Mouse (Mus musculus) megakaryocyte, embryonic 14.5 days (primary cell): Measurements from ENCODE around the gene Slc6a6. TPM values are rescaled to one million over a fixed set of nuclear protein-coding genes. Genes with fewer than 3 reads are reported as not detected.

Experiments
- H3K27me3 ChIP-seq: replicated peaks from 2 replicates; pipeline ENCODE3; 2012; ENCODE audit warnings: inconsistent platforms
- H3K36me3 ChIP-seq: replicated peaks from 2 replicates; pipeline ENCODE3; 2012; ENCODE audit warnings: low read length, inconsistent platforms, mixed read lengths
- H3K4me1 ChIP-seq: 2 replicates; pipeline ENCODE4 v1.6.1; 2012; ENCODE audit warnings: inconsistent platforms
- H3K4me3 ChIP-seq: replicated peaks from 2 replicates; pipeline ENCODE3; 2012; ENCODE audit warnings: moderate library complexity, mild to moderate bottlenecking, inconsistent platforms
- H3K9me3 ChIP-seq: 2 replicates; pipeline ENCODE4 v1.6.1; 2012; ENCODE audit warnings: inconsistent platforms
- FLI1 ChIP-seq: IDR thresholded peaks from 2 replicates; pipeline ENCODE4 v1.6.1; 2012; ENCODE audit warnings: low read length, inconsistent platforms, mixed read lengths
- GATA1 ChIP-seq: IDR thresholded peaks from 3 replicates; pipeline ENCODE4 v1.6.1; 2012; ENCODE audit warnings: mixed read lengths, low read length, inconsistent platforms, borderline replicate concordance
- polyA plus RNA-seq: library from polyadenylated mRNA; stranded (reverse); fragments of >175 nt; gene quantifications from 2 replicates; pipeline ENCODE4 v1.2.3, GENCODE M21; 2012; ENCODE audit warnings: low replicate concordance; ENCODE audit not compliant: insufficient read depth

The Slc6a6 gene
- polyA plus RNA-seq, 1 experiment = 27.7 TPM

GRCm38 (mm10) chr6:91788311-91788798, 104.5 kb downstream of the Slc6a6 start:
- TF ChIP-seq GATA1 = no peak
- TF ChIP-seq FLI1 = no peak
- Histone ChIP-seq H3K4me3 (no peak overlapping the region), H3K4me1 (peaks cover 10% of the 10 kb centered on the region), H3K27me3 (peaks cover 80% of the 10 kb centered on the region), H3K36me3 (no peaks in the 10 kb centered on the region), H3K9me3 (no peaks in the 10 kb centered on the region)

GRCm38 (mm10) chr6:91795640-91796039, 111.8 kb downstream of the Slc6a6 start:
- peaks cover 29% of the 10 kb centered on the region for H3K4me1 ChIP-seq
- no peak for TF ChIP-seq GATA1
- TF ChIP-seq FLI1 = no peak
- H3K4me3 ChIP-seq = no peak overlapping the region
- peaks cover 93% of the 10 kb centered on the region for H3K27me3 ChIP-seq
- no peaks in the 10 kb centered on the region for H3K36me3 ChIP-seq
- no peaks in the 10 kb centered on the region for H3K9me3 ChIP-seq

DNA sequence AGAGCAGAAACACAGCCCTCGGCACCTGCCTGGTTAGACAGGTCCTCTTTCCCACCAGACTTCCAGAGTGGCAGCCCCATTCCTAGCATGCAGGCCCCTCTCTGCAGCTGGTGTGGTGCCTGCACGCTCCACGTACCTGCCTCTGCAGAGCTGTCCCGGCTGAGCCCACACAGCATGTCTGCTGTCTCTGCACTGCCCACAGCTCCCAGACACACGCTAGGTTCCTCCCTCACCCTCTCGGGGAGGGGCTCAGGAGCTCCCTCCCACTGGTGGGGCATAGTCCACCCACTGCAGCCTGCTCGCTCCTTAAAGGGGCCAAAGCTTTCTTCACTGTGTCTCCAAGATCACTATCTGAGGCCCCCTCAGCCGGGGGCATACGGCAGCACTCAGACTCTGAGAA, 112.2 kb downstream of the Slc6a6 start:
- no peak overlapping the region for H3K4me3 ChIP-seq
- peaks cover 93% of the 10 kb centered on the region for H3K27me3 ChIP-seq
- no peaks in the 10 kb centered on the region for H3K36me3 ChIP-seq
- H3K9me3 ChIP-seq = no peaks in the 10 kb centered on the region
- TF ChIP-seq FLI1 = no peak
- TF ChIP-seq GATA1 = no peak
- H3K4me1 ChIP-seq = peaks cover 29% of the 10 kb centered on the region

- H3K36me3 ChIP-seq = no peaks in the 10 kb centered on the region
- H3K4me1 ChIP-seq = peaks cover 29% of the 10 kb centered on the region
- no peak overlapping the region for H3K4me3 ChIP-seq
- peaks cover 93% of the 10 kb centered on the region for H3K27me3 ChIP-seq
- H3K9me3 ChIP-seq = no peaks in the 10 kb centered on the region
- TF ChIP-seq FLI1 (no peak), GATA1 (no peak)
These were observed 112.9 kb downstream of the Slc6a6 start for GRCm38 (mm10) chr6:91796736-91797135.

GRCm38 (mm10) chr6:91798496-91798895, 114.6 kb downstream of the Slc6a6 start:
- H3K4me3 ChIP-seq = no peak overlapping the region
- no peaks in the 10 kb centered on the region for H3K9me3 ChIP-seq
- H3K27me3 ChIP-seq = peaks cover 97% of the 10 kb centered on the region
- TF ChIP-seq FLI1 = no peak
- no peak for TF ChIP-seq GATA1
- H3K4me1 ChIP-seq = peaks cover 18% of the 10 kb centered on the region
- no peaks in the 10 kb centered on the region for H3K36me3 ChIP-seq

DNA sequence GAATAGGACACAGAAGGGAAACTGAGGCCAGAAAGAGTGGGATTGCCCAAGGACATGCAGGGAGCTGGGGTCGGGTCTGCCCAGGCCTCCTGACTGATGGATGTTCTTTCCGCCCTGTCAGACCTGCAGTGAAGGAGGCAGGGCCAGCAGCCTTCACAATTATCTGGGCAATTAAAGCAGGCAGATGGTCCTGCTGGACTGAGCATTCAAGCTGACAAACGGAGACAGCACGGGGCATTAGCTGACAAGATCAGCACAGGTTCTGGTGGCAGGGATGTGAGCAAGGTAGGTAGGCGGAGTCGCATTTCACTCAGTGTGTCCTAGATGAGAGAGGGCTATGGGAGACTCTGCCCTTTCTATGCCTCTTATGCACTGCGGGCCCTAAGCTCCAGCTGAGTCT, 120.3 kb downstream of the Slc6a6 start:
- Histone ChIP-seq H3K27me3 (peaks cover 98% of the 10 kb centered on the region), H3K9me3 (no peaks in the 10 kb centered on the region), H3K4me3 (no peak overlapping the region), H3K36me3 (no peaks in the 10 kb centered on the region), H3K4me1 (peaks cover 19% of the 10 kb centered on the region)
- TF ChIP-seq GATA1 (no peak), FLI1 (no peak)

DNA sequence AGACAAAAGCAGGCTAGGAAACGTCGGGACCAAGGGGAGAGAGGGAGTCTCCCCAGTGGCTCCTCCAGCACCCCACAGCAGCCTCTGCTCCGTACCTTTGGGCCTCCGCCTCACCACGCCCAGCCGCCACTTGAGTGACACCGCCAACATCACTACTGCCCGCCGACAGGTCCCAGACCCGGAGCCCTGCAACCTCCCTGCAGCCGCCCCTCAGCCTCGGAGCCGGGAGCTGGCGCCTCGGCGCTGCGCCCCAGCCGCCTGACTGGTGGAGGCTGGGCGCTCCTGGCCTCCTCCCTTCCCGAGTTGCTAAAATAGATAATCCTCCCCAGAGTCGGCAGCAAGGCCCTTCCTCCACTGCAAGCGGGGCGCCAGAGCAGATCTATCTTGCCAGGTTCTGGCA, 123.3 kb downstream of the Slc6a6 start:
- Histone ChIP-seq H3K36me3 (no peaks in the 10 kb centered on the region), H3K9me3 (no peaks in the 10 kb centered on the region), H3K4me1 (peaks cover 19% of the 10 kb centered on the region), H3K4me3 (peak overlapping the region; percentile 14), H3K27me3 (peaks cover 97% of the 10 kb centered on the region)
- TF ChIP-seq FLI1 (no peak), GATA1 (no peak)

GRCm38 (mm10) chr6:91808022-91808421, 124.2 kb downstream of the Slc6a6 start:
- TF ChIP-seq GATA1 = no peak
- TF ChIP-seq FLI1 = no peak
- peaks cover 19% of the 10 kb centered on the region for H3K4me1 ChIP-seq
- H3K27me3 ChIP-seq = peaks cover 91% of the 10 kb centered on the region

More at GRCm38 (mm10) chr6:91808022-91808421, 124.2 kb downstream of the Slc6a6 start:
- H3K36me3 ChIP-seq = no peaks in the 10 kb centered on the region
- H3K9me3 ChIP-seq = no peaks in the 10 kb centered on the region
- H3K4me3 ChIP-seq = no peak overlapping the region

Other genes starting within 250 kb of the Slc6a6 start
- 0.79 and 6.6 TPM in 2 replicates for gene Chchd4, start 210.5 kb upstream of the Slc6a6 start, polyA plus RNA-seq
- 1.5 and 3.9 TPM in 2 replicates for gene Tmem43, start 210.3 kb upstream of the Slc6a6 start, polyA plus RNA-seq
- gene Xpc, start 168.2 kb upstream of the Slc6a6 start, polyA plus RNA-seq = 0.45 and 3.5 TPM in 2 replicates
- 10.3 TPM in 1 of 2 replicates, not detected in the other for gene Lsm3, start 168.1 kb upstream of the Slc6a6 start, polyA plus RNA-seq
- not detected in 2 replicates for gene Grip2, start 143.2 kb downstream of the Slc6a6 start, polyA plus RNA-seq
- 2.6 and 6.0 TPM in 2 replicates for gene Ccdc174, start 194.0 kb downstream of the Slc6a6 start, polyA plus RNA-seq
- 0.03 and 2.0 TPM in 2 replicates for gene 4930590J08Rik, start 218.8 kb downstream of the Slc6a6 start, polyA plus RNA-seq